In the genomic region with DNA sequence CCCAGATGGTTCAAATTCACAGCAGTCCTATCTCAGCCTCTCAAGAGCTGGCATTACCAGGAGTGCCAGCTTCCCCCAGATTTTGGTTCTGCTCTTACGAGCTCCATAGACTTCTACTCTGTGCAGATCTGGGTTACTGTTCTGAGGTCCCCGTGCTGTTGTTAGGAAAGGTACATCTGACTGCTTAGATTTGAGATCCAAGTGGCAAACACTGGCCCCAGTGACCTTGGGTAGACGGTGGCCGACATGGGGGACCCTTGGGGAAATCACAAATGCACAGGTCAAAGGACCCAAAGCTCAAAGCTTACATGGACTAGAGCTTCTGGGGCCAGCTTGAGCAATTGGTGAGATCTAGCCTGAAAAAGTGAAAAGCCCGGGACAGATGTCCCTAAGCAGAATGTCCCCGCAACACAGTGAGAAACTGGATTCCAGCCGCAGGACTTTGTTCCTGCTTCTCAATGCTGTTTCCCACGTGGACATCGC, we compare ENCODE assay signal across 8 mouse cellular contexts. TPM values are rescaled to one million over a fixed set of nuclear protein-coding genes. Genes with fewer than 3 reads are reported as not detected.
DNase-seq lines count a peak whose midpoint lies in the region; ATAC-seq and TF ChIP-seq lines count a peak whose summit lies in the region.

No protein-coding gene starts in this region.

- TF ChIP-seq CTCF in layer of hippocampus, adult 2 months (conservative IDR thresholded peaks at IDR 0.05) = no peak

- H3K4me3 ChIP-seq in layer of hippocampus, adult 2 months = no peak overlapping the region; the same call in 1 of the 2 replicates
- H3K4me3 ChIP-seq in brown adipose tissue, adult 24 weeks (ENCODE audit: insufficient read depth, low read depth, low read length) = peak overlapping the region; percentile 100; the same call in 1 of the 2 replicates
- no peak overlapping the region for H3K4me3 ChIP-seq in intestine, embryonic 16.5 days (ENCODE audit: low read length)
- peak overlapping the region; percentile 69 for H3K4me3 ChIP-seq in neural tube, embryonic 13.5 days

- H3K4me1 ChIP-seq in brown adipose tissue, adult 24 weeks (ENCODE audit: control insufficient read depth, insufficient read depth, insufficient read length, low read length) = peaks cover 5% of the 10 kb centered on the region
- H3K4me1 ChIP-seq in intestine, embryonic 16.5 days (ENCODE audit: control insufficient read depth, insufficient read depth, low read length) = peaks cover 25% of the 10 kb centered on the region
- peaks cover 37% of the 10 kb centered on the region for H3K4me1 ChIP-seq in neural tube, embryonic 13.5 days (replicated peaks)

- H3K27ac ChIP-seq in layer of hippocampus, adult 2 months = peak overlapping the region; percentile 72
- peak overlapping the region; percentile 53 for H3K27ac ChIP-seq in brown adipose tissue, adult 24 weeks (replicated peaks; ENCODE audit: low read depth, low read length)
- H3K27ac ChIP-seq in intestine, embryonic 16.5 days (ENCODE audit: low read length) = peak overlapping the region; percentile 92
- H3K27ac ChIP-seq in neural tube, embryonic 13.5 days (replicated peaks) = peak overlapping the region; percentile 97

- H3K4me2 ChIP-seq in intestine, embryonic 16.5 days (ENCODE audit: low read depth, low read length) = peak overlapping the region; percentile 67
- peak overlapping the region; percentile 96 for H3K4me2 ChIP-seq in neural tube, embryonic 13.5 days

- 34% methylated on average over 9 of the region's 9 CpGs for WGBS in intestine, embryonic 16.5 days
- WGBS in neural tube, embryonic 13.5 days = 49% methylated on average over 9 of the region's 9 CpGs

- no peaks in the 10 kb centered on the region for H3K27me3 ChIP-seq in intestine, embryonic 16.5 days (replicated peaks; ENCODE audit: control insufficient read depth, insufficient read depth, low read length)
- H3K27me3 ChIP-seq in neural tube, embryonic 13.5 days = no peaks in the 10 kb centered on the region

- H3K36me3 ChIP-seq in intestine, embryonic 16.5 days (ENCODE audit: control insufficient read depth, insufficient read depth, low read length) = peaks cover 17% of the 10 kb centered on the region
- H3K36me3 ChIP-seq in neural tube, embryonic 13.5 days = peaks cover 65% of the 10 kb centered on the region

- no peak for DNase-seq in layer of hippocampus, adult 2 months (ENCODE audit: low spot score in 2 of 2)
- DNase-seq in layer of hippocampus, postnatal 14 days (ENCODE audit: low spot score in 2 of 2) = no peak
- no peak for DNase-seq in right cerebral cortex, adult 2 months (ENCODE audit: low spot score in 2 of 2)
- no peak for DNase-seq in cerebellum, adult 11-12 months
- DNase-seq in right cerebral cortex, postnatal 4 days = no peak

- ATAC-seq in intestine, embryonic 16.5 days = no peak
- no peak for ATAC-seq in neural tube, embryonic 13.5 days (ENCODE audit: low read depth)

- H3K9me3 ChIP-seq in intestine, embryonic 16.5 days (ENCODE audit: control insufficient read depth, low read length) = no peaks in the 10 kb centered on the region
- no peaks in the 10 kb centered on the region for H3K9me3 ChIP-seq in neural tube, embryonic 13.5 days

- peak overlapping the region; percentile 77 for H3K9ac ChIP-seq in intestine, embryonic 16.5 days (ENCODE audit: low read depth, low read length)
- peak overlapping the region; percentile 90 for H3K9ac ChIP-seq in neural tube, embryonic 13.5 days

RNA-seq across cellular contexts. Expression of a gene that starts 2.9 kb away (rescaled TPM):
- 100 to 1,000 TPM; 186 to 204 TPM for total RNA-seq in layer of hippocampus, adult 2 months (2021)
- total RNA-seq in layer of hippocampus, postnatal 14 days (2021) = 100 to 1,000 TPM; 300 to 331 TPM
- 1,179 and 1,214 TPM in 2 replicates for polyA plus RNA-seq in brown adipose tissue, adult 24 weeks (2012; ENCODE audit: insufficient read depth, insufficient read length, missing spikeins)
- 7,117 and 7,555 TPM in 2 replicates for polyA plus RNA-seq in intestine, embryonic 16.5 days (2015; fragmentation: Nextera tagmentation; extraction: Ambion mirVana)
- polyA plus RNA-seq in neural tube, embryonic 13.5 days (2015; fragmentation: Nextera tagmentation; extraction: Ambion mirVana) = 6,282 and 6,442 TPM in 2 replicates

RNA-seq across cellular contexts. Expression of a gene that starts 9.9 kb away (rescaled TPM):
- 10 to 100 TPM; 73.2 to 77.6 TPM for total RNA-seq in layer of hippocampus, adult 2 months (2021)
- total RNA-seq in layer of hippocampus, postnatal 14 days (2021) = 10 to 100 TPM; 90.2 to 90.6 TPM
- polyA plus RNA-seq in brown adipose tissue, adult 24 weeks (2012; ENCODE audit: insufficient read depth, insufficient read length, missing spikeins) = 20.1 and 26.9 TPM in 2 replicates
- polyA plus RNA-seq in intestine, embryonic 16.5 days (2015; fragmentation: Nextera tagmentation; extraction: Ambion mirVana) = 178 and 185 TPM in 2 replicates
- 184 and 237 TPM in 2 replicates for polyA plus RNA-seq in neural tube, embryonic 13.5 days (2015; fragmentation: Nextera tagmentation; extraction: Ambion mirVana)

RNA-seq across cellular contexts. Expression of a gene that starts 18.9 kb away (rescaled TPM):
- 10 to 100 TPM; 35.0 to 37.2 TPM for total RNA-seq in layer of hippocampus, adult 2 months (2021)
- 10 to 100 TPM; 30.4 to 45.0 TPM for total RNA-seq in layer of hippocampus, postnatal 14 days (2021)
- 75.4 and 79.6 TPM in 2 replicates for polyA plus RNA-seq in brown adipose tissue, adult 24 weeks (2012; ENCODE audit: insufficient read depth, insufficient read length, missing spikeins)
- polyA plus RNA-seq in intestine, embryonic 16.5 days (2015; fragmentation: Nextera tagmentation; extraction: Ambion mirVana) = 121 and 134 TPM in 2 replicates
- 89.7 and 111 TPM in 2 replicates for polyA plus RNA-seq in neural tube, embryonic 13.5 days (2015; fragmentation: Nextera tagmentation; extraction: Ambion mirVana)

RNA-seq across cellular contexts. Expression of a gene that starts 22.1 kb away (rescaled TPM):
- 10 to 100 TPM; 16.1 to 20.3 TPM for total RNA-seq in layer of hippocampus, adult 2 months (2021)
- 10 to 100 TPM; 17.7 to 18.7 TPM for total RNA-seq in layer of hippocampus, postnatal 14 days (2021)
- 90.6 and 112 TPM in 2 replicates for polyA plus RNA-seq in brown adipose tissue, adult 24 weeks (2012; ENCODE audit: insufficient read depth, insufficient read length, missing spikeins)
- 49.4 and 53.1 TPM in 2 replicates for polyA plus RNA-seq in intestine, embryonic 16.5 days (2015; fragmentation: Nextera tagmentation; extraction: Ambion mirVana)
- polyA plus RNA-seq in neural tube, embryonic 13.5 days (2015; fragmentation: Nextera tagmentation; extraction: Ambion mirVana) = 21.5 and 25.9 TPM in 2 replicates

RNA-seq across cellular contexts. Expression of a gene that starts 24.9 kb away (rescaled TPM):
- total RNA-seq in layer of hippocampus, adult 2 months (2021) = not detected
- not detected for total RNA-seq in layer of hippocampus, postnatal 14 days (2021)
- not detected in 2 replicates for polyA plus RNA-seq in brown adipose tissue, adult 24 weeks (2012; ENCODE audit: insufficient read depth, insufficient read length, missing spikeins)
- polyA plus RNA-seq in intestine, embryonic 16.5 days (2015; fragmentation: Nextera tagmentation; extraction: Ambion mirVana) = 0.78 and 0.93 TPM in 2 replicates
- 0.13 and 0.29 TPM in 2 replicates for polyA plus RNA-seq in neural tube, embryonic 13.5 days (2015; fragmentation: Nextera tagmentation; extraction: Ambion mirVana)

Comparison
In these comparisons a context has a peak if more than half of its experiments do, and no peak if none do; other contexts are left out.
1. H3K4me3 ChIP-seq: peak in brown adipose tissue, adult 24 weeks (single experiment) and neural tube, embryonic 13.5 days (single experiment); none in layer of hippocampus, adult 2 months (single experiment) and intestine, embryonic 16.5 days (single experiment).
2. Peak in every context shown above with its lines, with median percentiles within 50 percentile points of each other: H3K27ac ChIP-seq.